ENCODE assay signal across 8 mouse cellular contexts in the genomic region with DNA sequence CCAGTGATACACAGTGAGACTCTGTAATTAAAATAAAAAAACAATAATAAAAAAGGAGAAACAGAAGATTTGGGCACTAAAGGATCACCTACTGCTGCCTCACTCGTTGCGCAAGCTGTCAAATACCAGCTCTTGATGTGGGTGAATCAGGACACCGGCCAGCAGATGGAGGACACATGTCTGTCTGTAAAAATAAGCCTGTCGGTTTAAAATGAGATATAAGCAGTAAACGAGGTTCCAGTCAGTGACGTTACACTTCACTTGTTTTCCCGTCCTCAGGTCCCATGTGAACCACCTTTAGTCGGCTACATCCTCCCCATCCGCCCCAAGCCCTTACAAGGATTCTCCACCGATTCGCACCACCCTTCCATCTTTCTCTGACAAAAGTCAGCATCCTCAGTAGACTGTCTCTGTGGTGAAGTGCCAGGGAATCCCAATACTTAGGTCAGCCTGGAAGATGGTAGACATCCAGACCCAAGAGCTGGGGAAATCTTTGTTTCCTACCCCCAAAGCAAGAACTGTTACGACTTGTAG. TPM values are rescaled to one million over a fixed set of nuclear protein-coding genes. Genes with fewer than 3 reads are reported as not detected.
DNase-seq lines count a peak whose midpoint lies in the region; ATAC-seq and TF ChIP-seq lines count a peak whose summit lies in the region.

No protein-coding gene starts in this region.

- peaks cover 8% of the 10 kb centered on the region for H3K36me3 ChIP-seq in kidney, adult 2 months (ENCODE audit: control insufficient read depth, insufficient read depth, low read length)
- H3K36me3 ChIP-seq in stomach, embryonic 15.5 days = peaks cover 12% of the 10 kb centered on the region

- TF ChIP-seq CTCF in kidney, adult 2 months (conservative IDR thresholded peaks at IDR 0.05; ENCODE audit: insufficient read depth, insufficient read length, low read depth, low read length) = no peak
- TF ChIP-seq CTCF in bone marrow, adult 2 months (IDR thresholded peaks at IDR 0.05; ENCODE audit: control insufficient read depth, insufficient read depth, low read length) = no peak

- peak overlapping the region; percentile 58; the same call in 1 of the 2 replicates for H3K9ac ChIP-seq in stomach, embryonic 15.5 days

- no peaks in the 10 kb centered on the region for H3K9me3 ChIP-seq in stomach, embryonic 15.5 days

- DNase-seq in kidney, adult 2 months = no peak
- no peak for DNase-seq in kidney, postnatal 14 days
- peak; percentile 58 for DNase-seq in CD4-positive, CD25-positive, alpha-beta regulatory T cell, adult 2 months (ENCODE audit: low read depth, low spot score)
- DNase-seq in lung, postnatal 10 days = peak; percentile 7
- no peak for DNase-seq in left cerebral cortex, adult 11 months (ENCODE audit: low spot score)

- no peaks in the 10 kb centered on the region for H3K27me3 ChIP-seq in kidney, adult 2 months (replicated peaks; ENCODE audit: control insufficient read depth, insufficient read depth, low read length)
- H3K27me3 ChIP-seq in stomach, embryonic 15.5 days (replicated peaks) = no peaks in the 10 kb centered on the region

- no peak for TF ChIP-seq POLR2A in kidney, adult 2 months (IDR thresholded peaks at IDR 0.05; ENCODE audit: low read depth, low read length)
- no peak for TF ChIP-seq POLR2A in bone marrow, adult 2 months (IDR thresholded peaks at IDR 0.05; ENCODE audit: borderline replicate concordance, control insufficient read depth, low read depth, low read length)

- H3K4me1 ChIP-seq in kidney, adult 2 months (ENCODE audit: control insufficient read depth, insufficient read depth, low read length) = no peaks in the 10 kb centered on the region
- no peaks in the 10 kb centered on the region; the same call in 1 of the 2 replicates for H3K4me1 ChIP-seq in bone marrow, adult 2 months (ENCODE audit: control insufficient read depth, insufficient read depth, low read length)
- 0 out of 2 replicates have a peak, but pooled peaks cover 7% of the 10 kb centered on the region for H3K4me1 ChIP-seq in stomach, embryonic 15.5 days

- H3K4me2 ChIP-seq in stomach, embryonic 15.5 days = peak overlapping the region; percentile 92

- peak overlapping the region; percentile 87 for H3K4me3 ChIP-seq in kidney, adult 2 months (ENCODE audit: insufficient read depth, low read depth, low read length)
- peak overlapping the region; percentile 98 for H3K4me3 ChIP-seq in bone marrow, adult 2 months (replicated peaks; ENCODE audit: control insufficient read depth, low read depth, low read length)
- peak overlapping the region; percentile 85 for H3K4me3 ChIP-seq in stomach, embryonic 15.5 days (replicated peaks)

- 10% methylated on average over 12 of the region's 12 CpGs for WGBS in kidney, adult 2 months
- 11% methylated on average over 12 of the region's 12 CpGs for WGBS in bone marrow, adult 2 months
- 20% methylated on average over 12 of the region's 12 CpGs for WGBS in stomach, embryonic 15.5 days

- ATAC-seq in hematopoietic stem cell, adult 5-6 weeks (replicated peaks in 1 of 2; ENCODE audit: insufficient read depth in 1 of 2, low FRiP score in 2 of 2, low TSS enrichment in 1 of 2, low read depth in 1 of 2, poor library complexity in 2 of 2, severe bottlenecking in 2 of 2) = peak; percentile 23 to 52
- ATAC-seq in stomach, embryonic 15.5 days (ENCODE audit: insufficient read depth, low FRiP score, low read depth) = peak; percentile 32; the same call in 1 of the 2 replicates

- no peak overlapping the region for H3K27ac ChIP-seq in kidney, adult 2 months (ENCODE audit: insufficient read depth, low read depth, low read length)
- no peak overlapping the region for H3K27ac ChIP-seq in bone marrow, adult 2 months (ENCODE audit: control insufficient read depth, insufficient read depth, low read depth, low read length, poor library complexity)
- peak overlapping the region; percentile 40; the same call in 1 of the 2 replicates for H3K27ac ChIP-seq in stomach, embryonic 15.5 days

RNA-seq across cellular contexts. Expression of a gene that starts 0.5 kb away (rescaled TPM):
- 9.0 and 9.8 TPM in 2 replicates for polyA plus RNA-seq in kidney, adult 2 months (2012; rRNA removed)
- 31.1 and 48.6 TPM in 2 replicates for polyA plus RNA-seq in bone marrow, adult 2 months (2011; ENCODE audit: insufficient read depth, insufficient read length, low replicate concordance, missing spikeins)
- total RNA-seq in hematopoietic stem cell, adult 5-6 weeks (2017) = 86.9 and 91.5 TPM in 2 replicates
- 51.7 and 64.3 TPM in 2 replicates for polyA plus RNA-seq in stomach, embryonic 15.5 days (2015; fragmentation: Nextera tagmentation; extraction: Ambion mirVana)

RNA-seq across cellular contexts. Expression of a gene that starts 20.0 kb away (rescaled TPM):
- polyA plus RNA-seq in kidney, adult 2 months (2012; rRNA removed) = 1.6 and 1.7 TPM in 2 replicates
- 106 and 159 TPM in 2 replicates for polyA plus RNA-seq in bone marrow, adult 2 months (2011; ENCODE audit: insufficient read depth, insufficient read length, low replicate concordance, missing spikeins)
- total RNA-seq in hematopoietic stem cell, adult 5-6 weeks (2017) = 141 and 144 TPM in 2 replicates
- 170 and 178 TPM in 2 replicates for polyA plus RNA-seq in stomach, embryonic 15.5 days (2015; fragmentation: Nextera tagmentation; extraction: Ambion mirVana)

RNA-seq across cellular contexts. Expression of a gene that starts 30.3 kb away (rescaled TPM):
- polyA plus RNA-seq in kidney, adult 2 months (2012; rRNA removed) = not detected in 2 replicates
- polyA plus RNA-seq in bone marrow, adult 2 months (2011; ENCODE audit: insufficient read depth, insufficient read length, low replicate concordance, missing spikeins) = not detected in 2 replicates
- total RNA-seq in hematopoietic stem cell, adult 5-6 weeks (2017) = not detected in 2 replicates
- 0.18 and 0.19 TPM in 2 replicates for polyA plus RNA-seq in stomach, embryonic 15.5 days (2015; fragmentation: Nextera tagmentation; extraction: Ambion mirVana)

Comparison
In these comparisons a context has a peak if more than half of its experiments do, and no peak if none do; other contexts are left out.
1. DNase-seq: peak in CD4-positive, CD25-positive, alpha-beta regulatory T cell, adult 2 months (single experiment) and lung, postnatal 10 days (single experiment); none in kidney, adult 2 months (single experiment), kidney, postnatal 14 days (single experiment) and left cerebral cortex, adult 11 months (single experiment).
2. RNA of a gene that starts 20.0 kb away (polyA plus RNA-seq): 170 to 178 TPM in stomach, embryonic 15.5 days and 106 to 159 TPM in bone marrow, adult 2 months; 1.6 to 1.7 TPM in kidney, adult 2 months; every median in the first group is over 10 times any median in the second.
3. Peak in every context shown above with its lines, with median percentiles within 50 percentile points of each other: H3K4me3 ChIP-seq.